Mouse (Mus musculus) spleen, adult 2 months (tissue): Measurements from ENCODE around the gene Canx.

ENCODE experiments used
- CTCF ChIP-seq: fragments of 200-500 bp; IDR thresholded peaks from 2 replicates; pipeline ENCODE4 v1.5.1; 2011; ENCODE audit warnings: mild to moderate bottlenecking, inconsistent platforms; ENCODE audit not compliant: insufficient read depth, insufficient read length, insufficient replicate concordance; ENCODE audit errors: extremely low read depth
- POLR2A ChIP-seq: fragments of 200-500 bp; IDR thresholded peaks from 2 replicates; pipeline ENCODE4 v1.6.1; 2011; ENCODE audit warnings: low read depth, low read length, inconsistent platforms

DNA sequence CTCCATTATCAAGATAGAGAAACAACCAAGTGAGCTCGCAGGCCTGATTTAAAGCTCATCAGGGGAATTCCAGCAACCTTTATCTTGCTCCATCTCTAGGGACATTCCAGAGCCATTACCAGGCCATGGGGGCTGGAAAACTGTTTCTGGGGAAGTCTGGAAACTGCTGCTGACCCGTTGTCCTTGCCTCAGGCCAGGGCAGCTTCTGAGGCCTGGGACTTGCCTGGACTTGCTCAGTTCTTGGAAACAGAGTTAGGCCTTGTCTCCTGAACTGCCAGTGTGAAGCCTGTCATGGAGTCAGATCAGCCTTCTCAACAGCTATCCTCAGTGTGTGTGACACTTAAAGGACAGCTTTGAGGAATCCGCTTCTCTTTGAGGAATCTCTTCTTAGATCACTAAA, 73.3 kb downstream of the Canx start:
- TF ChIP-seq CTCF: no peak
- no peak for TF ChIP-seq POLR2A
